Mouse (Mus musculus) neural tube, embryonic 15.5 days (tissue): ENCODE results near the gene Cd37. TPM values are rescaled to one million over a fixed set of nuclear protein-coding genes. Genes with fewer than 3 reads are reported as not detected.
"Not testable (repeated sequence)": the region's sequence is repeated elsewhere in the genome, so short reads cannot be mapped to it uniquely, and the experiment has no call there.

Source experiments
- ATAC-seq: fragments of 200-750 bp; cut with Nextera tagmentation; 2 replicates; pipeline ENCODE4 v1.8.0; 2017; ENCODE audit warnings: mild to moderate bottlenecking, moderate TSS enrichment, moderate library complexity; ENCODE audit not compliant: low FRiP score
- H3K27ac ChIP-seq: fragments of 300-500 bp; sonication (generic); replicated peaks from 2 replicates; pipeline ENCODE4 v1.5.1; 2015; ENCODE audit warnings: mild to moderate bottlenecking, inconsistent platforms
- H3K27me3 ChIP-seq: fragments of 300-500 bp; sonication (generic); replicated peaks from 2 replicates; pipeline ENCODE4 v1.6.1; 2015; ENCODE audit warnings: inconsistent platforms
- H3K36me3 ChIP-seq: fragments of 300-500 bp; sonication (generic); 2 replicates; pipeline ENCODE4 v1.6.1; 2015; ENCODE audit warnings: inconsistent platforms
- H3K4me1 ChIP-seq: fragments of 300-500 bp; sonication (generic); 2 replicates; pipeline ENCODE4 v1.6.1; 2015; ENCODE audit warnings: inconsistent platforms
- H3K4me2 ChIP-seq: fragments of 300-500 bp; sonication (generic); 2 replicates; pipeline ENCODE4 v1.6.1; 2015; ENCODE audit warnings: inconsistent platforms, mild to moderate bottlenecking, moderate library complexity
- H3K4me3 ChIP-seq: fragments of 300-500 bp; sonication (generic); replicated peaks from 2 replicates; pipeline ENCODE4 v1.5.1; 2015; ENCODE audit warnings: mild to moderate bottlenecking, inconsistent platforms
- H3K9ac ChIP-seq: fragments of 300-500 bp; sonication (generic); replicated peaks from 2 replicates; pipeline ENCODE4 v1.6.1; 2015; ENCODE audit warnings: mild to moderate bottlenecking, inconsistent platforms
- H3K9me3 ChIP-seq: fragments of 300-500 bp; sonication (generic); replicated peaks from 2 replicates; pipeline ENCODE4 v1.6.1; 2016; ENCODE audit warnings: inconsistent platforms
- WGBS: fragments of 180-500 bp; shearing (Covaris S2); methylation state at CpG from one replicate; pipeline ENCODE4 v1.1.7; 2015; ENCODE audit warnings: mixed read lengths; 5-methylcytosine and 5-hydroxymethylcytosine counted together
- polyA plus RNA-seq: library from polyadenylated mRNA; unstranded; fragments of >200 nt; fragmentation: Nextera tagmentation; extraction: Ambion mirVana; gene quantifications from 2 replicates; pipeline ENCODE4 v1.2.1, GENCODE M21; 2015

Cd37 gene
- polyA plus RNA-seq, 1 experiment from 2014 or later, result 1.7 TPM

GRCm38 (mm10) chr7:45255822-45256221 lies 16.9 kb upstream of the Cd37 start:
- H3K4me2 ChIP-seq, H3K4me3 ChIP-seq, H3K9ac ChIP-seq, H3K36me3 ChIP-seq, H3K27me3 ChIP-seq, ATAC-seq, H3K4me1 ChIP-seq, H3K9me3 ChIP-seq, H3K27ac ChIP-seq: not testable (repeated sequence)
- 77% methylated on average over 5 of the region's 7 CpGs for WGBS

DNA sequence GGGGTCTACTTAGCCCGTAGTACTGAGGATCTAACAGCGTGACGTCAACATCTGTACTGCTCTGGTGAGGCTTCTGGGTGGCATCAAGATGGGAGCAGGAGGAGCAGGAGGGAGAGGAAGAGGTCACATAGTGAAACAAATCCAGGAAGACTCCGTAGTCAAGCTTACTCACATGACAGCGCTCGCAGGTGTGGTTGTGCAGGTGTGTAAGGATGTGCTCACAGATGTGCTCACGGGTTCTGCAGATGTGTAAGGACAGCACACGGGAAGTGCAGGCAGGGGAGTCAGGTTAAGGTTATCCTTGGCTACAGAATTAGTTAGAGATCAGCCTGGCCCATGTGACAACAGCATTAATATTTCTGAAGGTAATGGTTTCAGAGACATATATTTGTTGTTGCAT lies 14.9 kb upstream of the Cd37 start:
- Histone ChIP-seq H3K36me3 (no peaks in the 10 kb centered on the region), H3K4me3 (no peak overlapping the region), H3K27ac (no peak overlapping the region), H3K9ac (no peak overlapping the region), H3K4me1 (no peaks in the 10 kb centered on the region), H3K9me3 (no peaks in the 10 kb centered on the region), H3K27me3 (no peaks in the 10 kb centered on the region), H3K4me2 (no peak overlapping the region)
- 91% methylated on average over 8 of the region's 8 CpGs for WGBS
- ATAC-seq, result no peak

DNA sequence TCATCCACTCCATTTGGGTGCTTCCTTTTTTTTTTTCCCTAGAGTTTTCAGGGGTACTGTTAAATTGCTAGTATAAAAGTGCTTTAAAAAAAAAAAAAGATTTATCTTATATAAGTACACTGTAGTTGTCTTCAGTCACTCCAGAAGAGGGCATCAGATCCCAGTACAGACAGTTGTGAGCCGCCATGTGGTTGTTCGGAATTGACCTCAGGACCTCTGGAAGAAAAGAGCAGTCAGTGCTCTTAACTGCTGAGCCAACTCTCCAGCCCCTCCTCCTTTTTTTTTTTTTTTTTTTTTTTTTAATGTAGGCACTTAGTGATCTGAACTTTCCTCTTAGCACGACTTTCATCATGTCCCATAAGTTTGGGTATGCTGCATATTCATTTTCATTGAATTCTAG lies 8.8 kb upstream of the Cd37 start:
- no peak overlapping the region for H3K4me3 ChIP-seq
- H3K27ac ChIP-seq, result no peak overlapping the region
- 39% methylated on average over 3 of the region's 3 CpGs for WGBS
- no peaks in the 10 kb centered on the region for H3K9me3 ChIP-seq
- 0 out of 2 replicates have a peak, but pooled peaks cover 3% of the 10 kb centered on the region for H3K27me3 ChIP-seq
- no peak for ATAC-seq
- no peak overlapping the region for H3K9ac ChIP-seq
- no peaks in the 10 kb centered on the region for H3K36me3 ChIP-seq
- no peak overlapping the region for H3K4me2 ChIP-seq
- H3K4me1 ChIP-seq, result no peaks in the 10 kb centered on the region

- WGBS, result 78% methylated on average over 6 of the region's 6 CpGs
- peaks cover 25% of the 10 kb centered on the region for H3K27me3 ChIP-seq
- H3K9me3 ChIP-seq, result no peaks in the 10 kb centered on the region
- H3K4me3 ChIP-seq, result peak overlapping the region; percentile 40
- peak overlapping the region; percentile 27; the same call in 1 of the 2 replicates for H3K9ac ChIP-seq
- H3K27ac ChIP-seq, result no peak overlapping the region
- peaks cover 9% of the 10 kb centered on the region for H3K4me1 ChIP-seq
- no peaks in the 10 kb centered on the region for H3K36me3 ChIP-seq
- no peak for ATAC-seq
- H3K4me2 ChIP-seq, result peak overlapping the region; percentile 74
These were observed 2.5 kb upstream of the Cd37 start for GRCm38 (mm10) chr7:45241389-45241749.

- Histone ChIP-seq H3K9ac (peak within 1 kb of the TSS; percentile 27; the same call in 1 of the 2 replicates), H3K27ac (no peak within 1 kb of the TSS), H3K36me3 (no peaks in the 10 kb centered on the region), H3K4me3 (peak within 1 kb of the TSS; percentile 40), H3K27me3 (peaks cover 28% of the 10 kb centered on the region), H3K4me1 (peaks cover 9% of the 10 kb centered on the region), H3K9me3 (no peaks in the 10 kb centered on the region), H3K4me2 (peak within 1 kb of the TSS; percentile 74)
- 14% methylated on average over 52 of the region's 53 CpGs for WGBS
- peak; percentile 77 for ATAC-seq
These were observed 1.9 kb upstream of the Cd37 start, which contains the start of gene Slc6a16 for GRCm38 (mm10) chr7:45240633-45241388. Gene Slc6a16, plus strand, starts transcription at chr7:45241085.

GRCm38 (mm10) chr7:45240109-45240508 lies 1.2 kb upstream of the Cd37 start:
- peaks cover 13% of the 10 kb centered on the region for H3K4me1 ChIP-seq
- ATAC-seq, result no peak
- H3K9me3 ChIP-seq, result no peaks in the 10 kb centered on the region
- H3K27ac ChIP-seq, result no peak overlapping the region
- H3K9ac ChIP-seq, result no peak overlapping the region
- peaks cover 34% of the 10 kb centered on the region for H3K27me3 ChIP-seq
- WGBS, result 75% methylated on average over 7 of the region's 7 CpGs
- H3K4me3 ChIP-seq, result no peak overlapping the region
- no peaks in the 10 kb centered on the region for H3K36me3 ChIP-seq
- peak overlapping the region; percentile 74; the same call in 1 of the 2 replicates for H3K4me2 ChIP-seq

GRCm38 (mm10) chr7:45237747-45238699 lies 892 bp downstream of the Cd37 start:
- WGBS, result 77% methylated on average over 17 of the region's 17 CpGs
- H3K27me3 ChIP-seq, result peaks cover 42% of the 10 kb centered on the region
- ATAC-seq, result no peak

GRCm38 (mm10) chr7:45235656-45236180 lies 3.2 kb downstream of the Cd37 start:
- WGBS, result 38% methylated on average over 17 of the region's 17 CpGs
- H3K27ac ChIP-seq, result no peak overlapping the region
- no peaks in the 10 kb centered on the region for H3K36me3 ChIP-seq
- H3K4me3 ChIP-seq, result peak overlapping the region; percentile 5; the same call in 1 of the 2 replicates
- 0 out of 2 replicates have a peak, but pooled peaks have one; percentile 6 for ATAC-seq
- peak overlapping the region; percentile 42 for H3K4me2 ChIP-seq
- H3K9me3 ChIP-seq, result no peaks in the 10 kb centered on the region
- H3K9ac ChIP-seq, result no peak overlapping the region
- peaks cover 42% of the 10 kb centered on the region for H3K27me3 ChIP-seq
- peaks cover 24% of the 10 kb centered on the region for H3K4me1 ChIP-seq

More at GRCm38 (mm10) chr7:45237747-45238699, 892 bp downstream of the Cd37 start:
- H3K9me3 ChIP-seq, result no peaks in the 10 kb centered on the region
- no peaks in the 10 kb centered on the region for H3K36me3 ChIP-seq
- no peak overlapping the region for H3K27ac ChIP-seq
- no peak overlapping the region for H3K9ac ChIP-seq
- no peak overlapping the region for H3K4me2 ChIP-seq
- peaks cover 29% of the 10 kb centered on the region for H3K4me1 ChIP-seq
- no peak overlapping the region for H3K4me3 ChIP-seq

DNA sequence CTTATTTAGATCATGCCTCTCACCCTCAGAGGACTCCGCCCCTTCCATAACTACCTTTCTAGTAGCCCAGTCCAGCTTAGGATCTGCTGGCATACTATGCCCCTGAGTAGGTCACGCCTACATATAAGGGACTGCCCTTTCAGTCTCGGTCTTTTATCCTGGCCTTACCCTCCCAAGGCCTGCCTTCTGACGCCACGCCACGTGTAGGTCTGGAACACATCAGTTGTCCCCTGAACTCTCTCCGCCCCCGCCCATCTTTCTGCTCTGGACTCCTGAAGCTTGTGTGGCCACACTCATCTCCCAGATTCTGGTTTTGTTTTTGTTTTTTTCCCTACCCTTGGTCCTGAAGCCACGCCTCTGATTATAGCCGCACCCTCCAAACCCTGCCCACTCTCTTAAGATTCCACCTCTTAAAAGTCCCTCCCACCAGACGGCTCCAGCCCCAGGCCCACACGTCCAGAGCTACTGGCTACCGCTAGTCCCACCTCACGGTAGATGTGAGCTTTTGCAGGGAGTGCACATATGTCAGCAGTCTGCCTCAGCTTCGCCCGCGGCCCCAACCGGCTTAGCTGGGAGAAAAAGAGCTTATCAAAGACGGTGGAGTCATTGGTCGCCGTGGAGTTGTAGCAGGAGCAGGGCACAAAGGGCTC lies 3.9 kb downstream of the Cd37 start:
- H3K27ac ChIP-seq, result no peak overlapping the region
- ATAC-seq, result peak; percentile 43; the same call in 1 of the 2 replicates
- WGBS, result 12% methylated on average over 21 of the region's 21 CpGs
- H3K4me3 ChIP-seq, result peak overlapping the region; percentile 5; the same call in 1 of the 2 replicates
- H3K27me3 ChIP-seq, result peaks cover 41% of the 10 kb centered on the region
- H3K9ac ChIP-seq, result no peak overlapping the region
- peak overlapping the region; percentile 42 for H3K4me2 ChIP-seq
- peaks cover 21% of the 10 kb centered on the region for H3K4me1 ChIP-seq
- no peaks in the 10 kb centered on the region for H3K36me3 ChIP-seq
- H3K9me3 ChIP-seq, result no peaks in the 10 kb centered on the region

- Histone ChIP-seq H3K4me2 (peak overlapping the region; percentile 42), H3K27ac (no peak overlapping the region), H3K27me3 (peaks cover 38% of the 10 kb centered on the region), H3K36me3 (no peaks in the 10 kb centered on the region), H3K4me3 (no peak overlapping the region), H3K4me1 (peaks cover 21% of the 10 kb centered on the region), H3K9ac (0 out of 2 replicates have a peak overlapping the region, but pooled peaks have one; percentile 3), H3K9me3 (no peaks in the 10 kb centered on the region)
- 8% methylated on average over 29 of the region's 29 CpGs for WGBS
- ATAC-seq, result no peak
These were observed 4.5 kb downstream of the Cd37 start for GRCm38 (mm10) chr7:45234333-45234841.
